Mouse (Mus musculus) neural tube, embryonic 10.5 days (tissue): ENCODE measurements at regions not wholly inside any gene's neighbourhood (a gene's known extent, or its start where the extent isn't known, plus 50 kb on each side); places are given as distances from the start of the nearest gene placed in this dataset.

ENCODE experiments used
- DNase-seq: peaks from one replicate; pipeline ENCODE4 v3.0.0-alpha.2; 2017; ENCODE audit warnings: low spot score; ENCODE audit errors: extremely low spot score

DNA sequence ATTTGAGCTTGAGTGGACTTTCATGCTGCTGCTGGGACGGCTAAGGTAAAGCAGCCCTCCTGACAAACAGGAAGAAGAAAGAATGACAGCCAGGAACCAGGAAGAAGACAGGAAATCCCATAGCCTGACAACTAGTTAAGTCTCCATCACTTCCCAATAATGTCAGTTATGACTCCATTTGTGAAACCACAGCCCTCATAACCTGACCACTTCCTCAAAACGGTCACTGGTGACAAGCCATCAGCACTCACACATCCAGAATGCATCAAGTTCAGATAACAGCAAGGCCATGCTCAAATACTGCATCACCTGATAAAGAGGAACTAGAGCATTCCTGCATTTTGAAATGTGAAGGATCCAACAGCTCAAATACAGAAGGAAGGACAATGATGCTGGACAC lies 288.3 kb downstream of the Zfp706 start:
- DNase-seq = no peak

DNA sequence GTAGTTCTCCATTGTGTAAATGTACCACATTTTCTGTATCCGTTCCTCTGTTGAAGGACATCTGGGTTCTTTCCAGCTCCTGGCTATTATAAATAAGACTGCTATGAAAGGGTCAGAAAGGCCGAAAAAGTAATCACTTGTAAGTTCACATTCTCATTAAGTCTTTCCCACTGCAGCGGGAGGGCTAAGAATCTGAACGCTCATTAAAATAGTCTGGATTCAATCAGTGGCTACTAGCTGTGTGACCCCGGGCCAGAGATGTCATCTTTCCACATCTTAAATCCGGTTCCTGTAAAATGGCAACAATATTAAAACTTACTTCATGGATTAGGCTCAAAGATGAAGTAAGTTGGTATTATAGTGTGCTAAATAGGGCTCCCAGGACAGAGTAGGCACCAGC lies 289.7 kb downstream of the Zfp706 start:
- no peak for DNase-seq

DNA sequence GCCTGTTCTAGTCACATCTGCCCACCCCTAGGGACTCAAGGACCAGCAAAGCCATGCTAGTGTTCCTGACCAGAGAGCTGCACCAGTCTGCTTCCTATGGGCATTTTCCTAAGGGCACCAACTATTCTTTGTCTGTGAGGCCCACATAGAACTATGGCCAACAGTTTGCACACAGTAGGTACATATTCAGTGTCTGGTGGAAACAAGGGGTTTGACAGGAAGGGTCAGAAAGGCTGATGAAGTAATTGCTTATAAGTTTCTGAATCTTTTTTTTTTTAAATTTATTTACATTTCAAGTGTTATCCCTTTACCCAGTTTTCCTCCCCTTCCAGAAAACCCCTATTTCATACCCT lies 290.9 kb downstream of the Zfp706 start:
- DNase-seq = no peak

DNA sequence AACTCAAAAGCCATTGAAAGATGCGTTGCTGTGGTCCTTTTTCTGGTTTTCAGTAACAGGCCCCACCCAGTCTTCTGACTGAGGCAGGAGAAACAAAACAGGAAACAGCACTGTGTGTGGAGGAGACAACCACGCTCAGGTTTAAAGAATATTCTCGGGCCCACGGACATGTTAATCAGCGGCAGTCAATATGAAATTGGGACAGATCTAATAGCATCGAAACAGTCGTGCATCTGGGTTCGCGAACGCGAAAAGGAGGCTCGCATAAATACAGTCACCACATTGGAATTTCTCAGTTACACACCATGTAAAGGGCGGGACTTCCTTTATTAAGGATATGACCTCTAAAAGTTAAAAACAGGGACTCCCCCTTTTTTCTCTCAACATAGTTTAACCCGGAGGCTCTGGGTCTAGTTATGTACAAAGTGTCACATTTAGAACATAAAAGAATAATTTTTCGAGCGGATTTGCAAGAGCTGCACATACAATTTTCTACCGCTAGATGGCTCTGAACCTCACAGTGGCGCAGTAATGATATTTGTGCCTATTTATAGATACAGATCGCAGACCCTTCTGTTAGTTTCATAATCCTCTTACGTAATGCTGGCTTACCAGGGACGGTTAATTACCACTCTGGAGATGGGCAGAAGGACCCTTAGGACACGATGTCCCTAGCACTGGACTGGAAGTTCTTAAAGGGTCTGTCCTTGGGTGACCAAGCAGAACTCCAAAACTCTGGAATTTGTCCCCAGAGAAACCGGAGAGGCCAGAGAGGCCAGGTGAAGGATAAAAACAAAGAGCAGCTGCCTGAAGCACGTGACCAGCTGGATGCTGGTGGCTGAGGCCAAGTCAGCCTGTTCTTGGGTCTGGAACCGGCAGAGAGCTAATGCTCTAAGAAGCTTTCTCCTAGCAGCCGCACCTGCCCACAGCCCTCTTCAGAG lies 291.6 kb downstream of the Zfp706 start:
- DNase-seq = peak; percentile 51

DNA sequence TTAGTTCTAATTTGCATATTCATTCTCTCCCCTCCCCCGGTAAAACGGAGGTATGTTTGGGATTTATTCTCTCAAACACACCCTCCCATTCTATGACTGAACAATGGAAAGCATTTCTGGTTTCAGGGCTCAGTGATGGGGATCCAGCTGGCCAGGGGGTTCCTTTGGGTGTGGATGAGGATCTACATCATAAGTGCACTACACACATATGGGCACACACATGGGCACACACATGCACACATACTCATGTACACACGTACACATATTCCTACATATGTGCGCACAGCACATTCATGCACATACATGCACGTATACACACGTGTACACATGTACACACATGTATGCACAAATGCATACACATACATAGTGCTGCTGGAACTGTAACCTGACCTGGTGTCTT lies 292.4 kb downstream of the Zfp706 start:
- no peak for DNase-seq

DNA sequence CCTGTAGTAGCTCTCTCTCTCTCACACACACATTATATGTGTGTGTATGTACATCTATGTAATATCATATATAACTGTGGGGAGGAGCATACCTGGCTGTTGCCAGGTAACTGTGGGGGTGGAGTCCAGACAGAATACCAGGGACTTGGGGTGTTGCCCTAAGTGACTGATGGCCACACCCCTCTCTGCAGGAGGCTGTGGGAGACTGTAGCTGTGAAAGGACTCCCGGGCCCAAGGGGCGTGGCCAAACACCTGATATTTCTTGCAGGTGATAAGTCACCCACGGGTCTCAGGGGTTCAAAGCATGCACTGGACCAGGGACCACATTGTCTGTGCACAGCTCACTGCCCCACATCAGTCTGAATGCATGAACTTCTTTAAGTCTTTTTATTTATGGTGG lies 297.8 kb downstream of the Zfp706 start:
- no peak for DNase-seq

DNA sequence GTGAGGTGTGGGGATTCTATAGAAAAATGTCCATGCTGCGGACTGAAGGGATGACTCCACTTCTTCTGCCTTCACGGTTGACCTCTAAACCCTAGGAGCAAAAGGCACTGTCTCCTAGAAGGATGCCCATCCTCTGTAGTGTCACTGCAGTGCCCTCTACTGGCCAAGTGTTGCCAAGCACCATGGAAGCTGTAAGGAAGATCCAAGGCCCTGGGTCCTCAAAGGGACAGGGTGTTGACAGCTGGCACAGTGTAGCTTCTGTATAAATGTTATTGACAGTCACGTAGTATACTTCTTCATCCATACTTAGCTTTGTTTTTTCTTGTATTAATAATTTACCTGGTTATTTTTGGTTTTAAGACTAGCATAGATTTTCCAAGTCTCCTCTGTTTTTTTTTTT lies 299.1 kb downstream of the Zfp706 start:
- DNase-seq = peak; percentile 81

GRCm38 (mm10) chr15:36705990-36706389 lies 301.6 kb downstream of the Zfp706 start:
- peak; percentile 41 for DNase-seq

DNA sequence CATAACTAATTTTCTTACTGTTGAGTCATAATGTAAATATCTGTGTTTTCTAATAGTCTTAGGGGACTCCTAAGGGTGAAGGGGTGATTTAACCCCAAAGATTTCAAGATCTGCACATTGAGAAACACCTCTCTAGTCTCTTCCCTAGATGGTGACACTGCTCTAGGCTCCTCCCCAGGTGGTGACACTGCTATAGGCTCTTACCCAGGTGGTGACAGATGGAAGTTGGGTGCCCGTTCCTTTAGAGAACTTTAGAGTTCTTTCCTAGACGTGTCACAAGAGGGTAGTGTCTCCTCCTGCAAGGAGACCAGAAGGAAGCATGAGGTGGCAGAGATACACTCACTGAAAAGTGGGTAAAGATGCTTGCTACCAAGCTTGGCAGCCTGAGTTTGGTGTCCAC lies 302.2 kb downstream of the Zfp706 start:
- DNase-seq = no peak

GRCm38 (mm10) chr15:36701846-36702245 lies 305.7 kb downstream of the Zfp706 start:
- DNase-seq = peak; percentile 30

DNA sequence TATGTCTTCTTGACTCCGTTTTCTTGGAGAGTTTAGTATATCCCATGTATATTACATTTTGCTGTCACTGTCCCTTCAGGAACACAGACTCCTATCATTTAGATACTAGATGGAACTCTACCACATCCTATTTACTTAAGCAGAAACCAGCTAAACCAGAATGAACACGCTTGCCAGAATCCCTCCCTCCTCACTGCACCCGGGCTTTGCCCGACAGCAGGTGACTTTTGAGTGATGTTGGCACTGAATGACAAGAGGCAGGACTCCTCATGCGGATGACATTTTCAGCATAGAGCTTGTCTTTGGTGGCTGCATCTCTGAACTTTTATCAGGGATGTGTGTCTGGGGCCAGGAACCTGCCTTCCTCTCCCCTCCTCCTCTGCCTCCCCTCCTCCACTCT lies 307.4 kb downstream of the Zfp706 start:
- no peak for DNase-seq

GRCm38 (mm10) chr15:36695199-36696129 lies 312.1 kb downstream of the Zfp706 start:
- DNase-seq = no peak

- no peak for DNase-seq
Observed at GRCm38 (mm10) chr15:36691002-36691652, 316.4 kb downstream of the Zfp706 start.

DNA sequence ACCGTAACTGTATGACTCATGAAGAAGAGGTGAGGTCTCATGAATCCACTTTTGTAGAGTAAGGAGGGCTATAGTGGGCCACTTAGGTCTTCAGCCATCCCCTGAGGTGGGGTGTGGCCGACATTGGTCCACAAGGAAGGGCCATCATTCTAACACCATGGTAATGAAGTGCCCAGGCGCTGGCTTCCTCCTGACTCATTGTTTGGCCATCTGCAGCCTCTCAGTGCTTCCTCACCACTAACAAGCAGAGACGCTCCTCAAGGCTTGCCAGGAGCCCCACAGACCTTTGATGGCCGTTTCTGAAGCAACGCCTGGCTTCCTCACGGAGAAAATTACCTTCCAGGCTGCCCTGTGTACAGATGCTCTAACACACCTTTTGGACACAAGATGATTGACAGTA lies 317.7 kb downstream of the Zfp706 start:
- DNase-seq = no peak

GRCm38 (mm10) chr15:36689301-36689700 lies 318.3 kb downstream of the Zfp706 start:
- no peak for DNase-seq

GRCm38 (mm10) chr15:36688051-36688754 lies 319.4 kb downstream of the Zfp706 start:
- DNase-seq = no peak

DNA sequence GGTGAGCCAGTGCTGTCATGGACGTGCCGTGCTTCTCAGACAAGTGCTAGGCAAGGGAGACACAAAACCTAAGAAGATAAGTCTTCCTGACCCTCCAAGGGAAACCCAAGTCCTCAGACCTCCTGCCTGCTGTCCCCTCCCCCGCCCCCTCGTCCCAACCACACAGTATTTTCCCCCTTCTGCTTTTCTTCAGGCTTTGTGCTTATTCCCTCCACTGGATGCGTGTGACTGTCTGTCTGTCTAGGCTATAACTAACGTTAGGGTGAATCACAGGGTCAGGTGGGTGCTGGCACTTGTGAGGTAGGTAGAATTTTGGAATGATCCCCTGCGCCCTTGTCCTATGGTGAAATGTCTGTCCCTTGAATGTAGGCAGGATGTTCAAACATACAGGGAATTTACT lies 322.9 kb downstream of the Zfp706 start:
- no peak for DNase-seq

DNA sequence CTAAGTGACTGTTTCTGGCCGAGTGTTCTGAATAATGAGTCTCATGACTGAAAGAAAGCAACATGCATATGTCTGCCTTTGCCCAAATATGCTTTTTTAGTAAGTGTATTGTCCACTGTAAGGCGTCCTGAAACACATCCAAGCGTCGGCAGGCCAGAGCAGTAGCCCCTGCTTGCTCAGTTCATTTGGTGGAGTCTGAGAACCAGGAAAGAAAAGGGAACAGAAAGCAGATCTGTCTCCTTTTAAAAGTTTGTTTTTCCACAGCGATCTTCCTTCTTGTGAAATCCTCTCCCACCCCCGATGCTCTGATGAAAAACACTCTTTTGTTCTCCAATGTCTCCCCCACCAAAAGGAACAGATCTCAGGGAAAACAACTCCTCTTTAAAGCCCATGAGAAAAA lies 324.7 kb downstream of the Zfp706 start:
- DNase-seq = no peak

GRCm38 (mm10) chr15:36682159-36682558 lies 325.4 kb downstream of the Zfp706 start:
- DNase-seq = no peak

GRCm38 (mm10) chr15:36680361-36681140 lies 327.0 kb downstream of the Zfp706 start:
- no peak for DNase-seq
